Mouse (Mus musculus) gonadal fat pad, adult 2 months (tissue): ENCODE results near the gene Gmpr2. TPM values are rescaled to one million over a fixed set of nuclear protein-coding genes. Genes with fewer than 3 reads are reported as not detected.

Experiments used
- DNase-seq: peaks from one replicate; pipeline ENCODE4 v3.0.0-alpha.2; 2012; ENCODE audit warnings: low read depth
- polyA plus RNA-seq: library from polyadenylated mRNA; depleted of rRNA; stranded (reverse); fragments of >200 nt; gene quantifications from 2 replicates; pipeline ENCODE4 v1.2.3, GENCODE M21; 2012

The Gmpr2 gene
- polyA plus RNA-seq, 1 experiment = 24.6 TPM

GRCm38 (mm10) chr14:55681160-55682117, 9.7 kb downstream of the Gmpr2 start, which contains the start of gene Tinf2:
Gene Tinf2 (minus strand): TSS chr14:55681820.
- DNase-seq = peak; percentile 50

- no peak for DNase-seq
Observed at GRCm38 (mm10) chr14:55682118-55682493, 10.4 kb downstream of the Gmpr2 start.

GRCm38 (mm10) chr14:55689433-55689832, 17.7 kb downstream of the Gmpr2 start:
- no peak for DNase-seq

GRCm38 (mm10) chr14:55697226-55697625, 25.5 kb downstream of the Gmpr2 start:
- no peak for DNase-seq

- no peak for DNase-seq
Observed at GRCm38 (mm10) chr14:55701131-55701530, 29.4 kb downstream of the Gmpr2 start.

- DNase-seq = no peak
Observed at GRCm38 (mm10) chr14:55702761-55703160, 31.0 kb downstream of the Gmpr2 start.

- DNase-seq = no peak
Observed at GRCm38 (mm10) chr14:55706051-55706600, 34.4 kb downstream of the Gmpr2 start.

- DNase-seq = no peak
Observed at GRCm38 (mm10) chr14:55707397-55707796, 35.7 kb downstream of the Gmpr2 start.

GRCm38 (mm10) chr14:55709509-55709908, 37.8 kb downstream of the Gmpr2 start:
- no peak for DNase-seq

- no peak for DNase-seq
Observed at GRCm38 (mm10) chr14:55711786-55712185, 40.0 kb downstream of the Gmpr2 start.

- DNase-seq = no peak
Observed at GRCm38 (mm10) chr14:55713007-55713728, 41.4 kb downstream of the Gmpr2 start.

- no peak for DNase-seq
Observed at GRCm38 (mm10) chr14:55713729-55714122, 42.0 kb downstream of the Gmpr2 start, which contains the start of gene Tgm1. Gene Tgm1 (minus strand): TSS chr14:55713926.

- DNase-seq = no peak
Observed at GRCm38 (mm10) chr14:55714893-55715292, 43.2 kb downstream of the Gmpr2 start.

- DNase-seq = no peak
Observed at GRCm38 (mm10) chr14:55716271-55716670, 44.5 kb downstream of the Gmpr2 start.

- DNase-seq = no peak
Observed at GRCm38 (mm10) chr14:55716884-55717283, 45.1 kb downstream of the Gmpr2 start.

- DNase-seq = no peak
Observed at GRCm38 (mm10) chr14:55719737-55720136, 48.0 kb downstream of the Gmpr2 start.

GRCm38 (mm10) chr14:55720666-55721065, 48.9 kb downstream of the Gmpr2 start:
- DNase-seq = no peak

- DNase-seq = peak; percentile 50
Observed at GRCm38 (mm10) chr14:55721076-55721475, 49.3 kb downstream of the Gmpr2 start.

- DNase-seq = peak; percentile 38
Observed at GRCm38 (mm10) chr14:55721700-55722437, 50.1 kb downstream of the Gmpr2 start, which contains the start of gene Rabggta. Gene Rabggta (minus strand): TSS chr14:55722263.

- DNase-seq = no peak
Observed at GRCm38 (mm10) chr14:55722438-55722945, 50.8 kb downstream of the Gmpr2 start.

- DNase-seq = no peak
Observed at GRCm38 (mm10) chr14:55723433-55723832, 51.7 kb downstream of the Gmpr2 start.
